Mouse (Mus musculus) cortical plate, adult 2 months (tissue): Measurements from ENCODE around the gene Idnk. TPM values are rescaled to one million over a fixed set of nuclear protein-coding genes. Genes with fewer than 3 reads are reported as not detected.
A peak's percentile ranks its signal among the peaks of the same experiment; 100 is the strongest.
"Not testable (repeated sequence)": the region's sequence is repeated elsewhere in the genome, so short reads cannot be mapped to it uniquely, and the experiment has no call there.

Experiments used
- H3K27ac ChIP-seq: fragments of 200-500 bp; 2 replicates; pipeline ENCODE4 v1.5.1; 2012; ENCODE audit warnings: low read length, control low read depth, inconsistent platforms; ENCODE audit not compliant: insufficient read depth
- H3K4me1 ChIP-seq: fragments of 200-500 bp; 2 replicates; pipeline ENCODE4 v1.6.1; 2011; ENCODE audit warnings: low read length; ENCODE audit not compliant: control insufficient read depth, insufficient read depth
- H3K4me3 ChIP-seq: fragments of 200-500 bp; 2 replicates; pipeline ENCODE4 v1.5.1; 2011; ENCODE audit warnings: mild to moderate bottlenecking, low read length, control low read depth; ENCODE audit not compliant: insufficient read depth
- CTCF ChIP-seq: fragments of 200-500 bp; IDR thresholded peaks from 2 replicates; pipeline ENCODE4 v1.5.1; 2011; ENCODE audit warnings: mild to moderate bottlenecking, control low read depth, low read length; ENCODE audit not compliant: insufficient read depth; ENCODE audit errors: extremely low read depth
- POLR2A ChIP-seq: fragments of 200-500 bp; IDR thresholded peaks from 2 replicates; pipeline ENCODE4 v1.6.1; 2011; ENCODE audit warnings: mild to moderate bottlenecking, low read length, control low read depth; ENCODE audit not compliant: insufficient read depth; ENCODE audit errors: extremely low read depth
- polyA plus RNA-seq: library from polyadenylated mRNA; depleted of rRNA; stranded (reverse); fragments of >200 nt; gene quantifications from 2 replicates; pipeline ENCODE4 v1.2.3, GENCODE M21; 2012

Gene Idnk
- polyA plus RNA-seq, 1 experiment: 24.1 TPM

DNA sequence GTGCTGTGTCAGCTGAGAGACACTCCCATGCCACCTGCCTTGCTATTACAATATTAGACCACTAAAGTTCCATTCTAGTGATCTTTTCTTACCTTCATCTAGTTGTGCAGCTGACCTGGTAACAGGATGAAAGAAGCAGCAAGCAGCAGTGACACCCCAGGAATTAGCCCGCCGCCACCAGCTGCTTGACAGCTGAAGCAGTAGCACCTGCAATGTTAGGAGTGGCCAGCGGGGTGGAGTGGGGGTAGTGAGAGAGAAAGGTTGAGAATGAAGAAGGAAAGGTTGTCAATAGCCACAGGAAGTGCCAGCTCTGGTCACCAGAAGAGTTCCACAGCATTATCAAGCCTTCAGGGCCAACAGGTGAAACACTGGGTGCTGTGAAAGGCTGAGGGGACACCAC lies 25.8 kb upstream of the Idnk start:
- no peak overlapping the region for H3K4me3 ChIP-seq
- TF ChIP-seq POLR2A (no peak), CTCF (no peak)
- no peak overlapping the region for H3K27ac ChIP-seq
- H3K4me1 ChIP-seq: no peaks in the 10 kb centered on the region

DNA sequence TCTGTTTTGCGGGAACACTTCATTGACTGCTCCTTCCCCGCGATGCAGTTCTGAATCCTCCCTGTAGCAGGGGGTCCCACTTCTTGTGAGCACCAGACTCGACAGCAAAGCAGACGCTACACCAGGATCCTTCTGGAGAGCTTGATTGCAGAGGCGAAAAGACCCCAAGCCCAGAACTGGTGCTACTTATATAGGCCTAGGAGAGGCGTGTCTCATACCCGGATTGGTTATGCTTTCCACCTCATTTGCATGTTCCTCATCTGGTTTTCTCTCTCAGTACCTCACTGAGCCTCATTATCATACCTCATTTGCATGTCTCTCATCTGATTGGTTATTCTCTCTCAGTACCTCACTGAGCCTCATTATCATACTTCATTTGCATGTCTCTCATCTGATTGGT lies 10.8 kb upstream of the Idnk start:
- not testable (repeated sequence) for H3K27ac ChIP-seq, H3K4me3 ChIP-seq, H3K4me1 ChIP-seq

DNA sequence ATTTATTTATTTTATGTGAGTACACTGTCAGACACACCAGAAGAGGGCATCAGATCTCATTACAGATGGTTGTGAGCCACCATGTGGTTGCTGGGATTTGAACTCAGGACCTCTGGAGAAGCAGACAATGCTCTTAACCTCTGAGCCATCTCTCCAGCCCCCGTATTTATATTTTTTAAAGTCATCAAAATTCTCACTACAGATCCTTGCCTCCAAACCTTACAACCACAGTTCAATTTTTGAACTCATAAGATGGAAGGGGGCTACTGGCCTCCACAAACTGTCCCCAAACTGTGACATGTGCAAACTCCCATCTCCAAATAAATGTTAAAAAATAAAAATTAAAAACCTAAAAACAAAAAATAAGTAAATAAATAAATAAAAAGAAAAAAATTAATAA lies 9.7 kb upstream of the Idnk start:
- no peak for TF ChIP-seq POLR2A
- TF ChIP-seq CTCF: no peak
- no peak overlapping the region for H3K27ac ChIP-seq
- no peaks in the 10 kb centered on the region for H3K4me1 ChIP-seq
- no peak overlapping the region for H3K4me3 ChIP-seq

DNA sequence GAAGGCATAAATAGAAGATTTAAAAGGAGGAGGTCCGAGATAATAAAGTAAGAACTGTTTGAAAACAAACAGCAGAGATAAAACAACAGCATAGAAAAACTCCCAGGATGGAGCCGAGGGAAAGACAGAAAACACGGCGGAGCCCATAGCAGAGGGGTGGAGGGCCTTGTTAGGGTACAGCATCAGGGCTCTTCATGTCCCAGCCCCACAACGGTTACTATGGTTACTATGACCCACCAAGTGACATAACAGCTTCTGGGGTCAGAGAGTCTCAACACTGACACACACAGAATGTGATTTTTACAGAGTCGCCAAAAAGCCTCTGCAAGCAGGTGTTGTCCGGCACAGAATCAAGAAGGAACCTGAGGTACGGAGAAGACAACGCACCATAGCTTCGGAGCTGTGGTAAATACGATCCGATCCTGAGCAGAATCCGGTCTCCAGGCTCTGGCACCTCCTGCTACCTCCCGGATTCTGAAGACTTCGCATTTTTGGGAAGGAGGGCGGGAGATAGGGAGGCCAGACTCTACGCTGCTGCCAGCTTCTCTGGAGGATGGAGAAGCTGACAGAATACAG lies 9.1 kb upstream of the Idnk start:
- TF ChIP-seq POLR2A (no peak), CTCF (no peak)
- Histone ChIP-seq H3K4me1 (no peaks in the 10 kb centered on the region), H3K27ac (no peak overlapping the region), H3K4me3 (peak overlapping the region; percentile 21)

DNA sequence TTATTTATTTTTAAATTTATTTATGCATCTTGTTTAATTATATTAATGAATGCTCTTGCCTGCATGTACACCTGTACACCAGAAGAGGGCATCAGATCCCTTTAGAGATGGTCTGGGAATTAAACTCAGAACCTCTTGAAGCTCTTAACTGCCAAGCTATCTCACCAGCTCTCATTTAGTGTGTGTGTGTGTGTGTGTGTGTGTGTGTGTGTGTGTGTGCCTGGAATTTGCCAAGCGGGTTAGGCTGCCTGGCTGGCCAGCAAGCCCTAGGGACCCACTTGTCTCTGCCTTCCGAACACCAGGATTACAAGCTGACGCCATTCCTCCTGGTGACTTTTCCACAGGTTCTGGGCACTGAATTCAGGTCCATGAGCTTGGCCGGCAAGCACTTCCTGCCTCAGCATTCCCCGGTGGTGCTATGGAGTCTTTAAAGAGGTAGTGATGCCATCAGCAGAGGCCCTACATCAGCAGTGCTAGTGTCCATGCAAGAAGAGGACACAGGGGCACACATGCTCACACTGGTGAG lies 8.4 kb upstream of the Idnk start:
- TF ChIP-seq CTCF: peak; percentile 38; the same call in 1 of the 2 replicates
- TF ChIP-seq POLR2A: no peak
- no peak overlapping the region for H3K27ac ChIP-seq
- H3K4me1 ChIP-seq: no peaks in the 10 kb centered on the region
- H3K4me3 ChIP-seq: no peak overlapping the region; the same call in 1 of the 2 replicates

DNA sequence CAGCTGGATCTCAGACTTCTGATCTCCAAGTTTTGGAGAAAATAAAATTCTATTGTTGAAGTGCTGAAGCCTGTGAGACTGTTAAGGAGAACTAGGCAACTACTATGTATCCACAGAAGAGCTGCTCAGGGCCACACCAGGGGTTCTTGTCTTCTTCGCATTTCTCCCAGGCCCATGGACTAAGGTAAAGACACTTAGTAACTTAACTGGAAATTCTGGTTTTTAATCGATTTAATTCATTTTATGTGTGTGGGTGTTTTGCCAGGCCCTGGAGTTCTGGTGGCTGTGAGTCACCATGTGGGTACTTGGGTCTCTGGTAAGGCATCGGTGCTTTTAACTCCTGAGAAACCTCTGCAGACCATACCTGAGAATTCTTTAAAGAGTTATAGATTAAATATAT lies 7.8 kb upstream of the Idnk start:
- Histone ChIP-seq H3K4me1 (no peaks in the 10 kb centered on the region), H3K27ac (no peak overlapping the region), H3K4me3 (no peak overlapping the region)
- no peak for TF ChIP-seq CTCF
- no peak for TF ChIP-seq POLR2A

DNA sequence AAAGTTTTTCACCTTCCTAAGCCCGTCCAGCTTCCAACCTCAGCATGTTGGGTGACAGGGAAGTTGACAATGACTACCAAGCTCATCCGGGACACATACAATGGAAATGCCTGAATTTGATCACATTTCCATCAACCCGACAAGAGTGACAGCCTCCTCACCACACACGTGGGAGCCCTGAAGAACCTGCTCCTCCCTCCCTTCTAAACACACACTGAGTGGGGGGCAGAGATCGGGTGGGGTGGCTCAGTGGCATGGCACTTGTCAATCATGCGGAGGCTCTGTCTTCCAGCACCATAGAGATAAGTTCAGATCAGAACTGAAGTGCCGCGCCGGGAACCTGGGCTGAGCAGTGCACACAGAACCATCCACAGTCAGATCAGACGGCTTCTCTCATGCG lies 7.0 kb upstream of the Idnk start:
- TF ChIP-seq POLR2A (no peak), CTCF (no peak)
- no peak overlapping the region for H3K27ac ChIP-seq
- H3K4me3 ChIP-seq: no peak overlapping the region
- H3K4me1 ChIP-seq: no peaks in the 10 kb centered on the region

DNA sequence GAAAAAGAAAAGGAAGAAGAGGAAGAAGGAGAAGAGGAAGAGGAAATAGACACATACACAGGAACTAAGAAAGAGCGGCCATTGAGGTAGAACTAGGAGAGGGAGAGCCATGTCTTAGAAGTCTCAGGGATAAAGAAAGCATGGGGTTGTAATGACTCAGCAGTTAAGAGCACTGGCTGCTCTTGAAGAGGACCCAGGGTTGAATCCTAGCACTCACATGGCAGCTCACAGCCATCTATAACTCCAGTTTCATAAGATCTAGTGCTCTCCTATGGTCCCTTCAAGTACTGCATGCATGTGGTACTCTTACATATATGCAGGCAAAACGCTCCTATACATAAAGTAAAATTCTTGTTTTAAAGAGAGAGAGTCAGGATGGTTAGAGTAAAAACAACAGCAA lies 1.4 kb upstream of the Idnk start:
- Histone ChIP-seq H3K27ac (no peak overlapping the region), H3K4me1 (peaks cover 2% of the 10 kb centered on the region; the same call in 1 of the 2 replicates), H3K4me3 (no peak overlapping the region)
- TF ChIP-seq POLR2A (no peak), CTCF (no peak)

DNA sequence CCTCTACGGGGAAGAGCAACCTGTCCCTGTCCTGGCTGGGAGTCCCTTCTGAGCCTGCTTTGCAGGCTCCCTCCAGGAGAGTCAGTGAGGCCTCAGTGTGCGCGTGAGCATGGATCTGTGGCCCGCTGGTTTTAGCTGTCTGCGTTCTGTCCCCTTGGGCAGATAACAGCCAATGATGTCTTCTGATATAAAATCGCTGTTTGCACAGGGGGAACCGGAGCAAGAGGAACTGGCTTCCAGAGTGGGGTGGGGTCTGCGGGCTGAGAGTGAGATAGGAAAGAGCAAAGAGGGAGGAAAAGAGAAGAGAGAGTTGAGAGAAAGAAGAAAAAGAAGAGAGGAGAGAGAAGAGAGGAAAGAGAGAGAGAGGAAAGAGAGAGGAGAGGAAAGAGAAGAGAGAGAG lies 413 bp upstream of the Idnk start:
- no peak overlapping the region for H3K27ac ChIP-seq
- H3K4me1 ChIP-seq: peaks cover 2% of the 10 kb centered on the region; the same call in 1 of the 2 replicates
- peak overlapping the region; percentile 46 for H3K4me3 ChIP-seq
- TF ChIP-seq POLR2A (no peak), CTCF (no peak)

DNA sequence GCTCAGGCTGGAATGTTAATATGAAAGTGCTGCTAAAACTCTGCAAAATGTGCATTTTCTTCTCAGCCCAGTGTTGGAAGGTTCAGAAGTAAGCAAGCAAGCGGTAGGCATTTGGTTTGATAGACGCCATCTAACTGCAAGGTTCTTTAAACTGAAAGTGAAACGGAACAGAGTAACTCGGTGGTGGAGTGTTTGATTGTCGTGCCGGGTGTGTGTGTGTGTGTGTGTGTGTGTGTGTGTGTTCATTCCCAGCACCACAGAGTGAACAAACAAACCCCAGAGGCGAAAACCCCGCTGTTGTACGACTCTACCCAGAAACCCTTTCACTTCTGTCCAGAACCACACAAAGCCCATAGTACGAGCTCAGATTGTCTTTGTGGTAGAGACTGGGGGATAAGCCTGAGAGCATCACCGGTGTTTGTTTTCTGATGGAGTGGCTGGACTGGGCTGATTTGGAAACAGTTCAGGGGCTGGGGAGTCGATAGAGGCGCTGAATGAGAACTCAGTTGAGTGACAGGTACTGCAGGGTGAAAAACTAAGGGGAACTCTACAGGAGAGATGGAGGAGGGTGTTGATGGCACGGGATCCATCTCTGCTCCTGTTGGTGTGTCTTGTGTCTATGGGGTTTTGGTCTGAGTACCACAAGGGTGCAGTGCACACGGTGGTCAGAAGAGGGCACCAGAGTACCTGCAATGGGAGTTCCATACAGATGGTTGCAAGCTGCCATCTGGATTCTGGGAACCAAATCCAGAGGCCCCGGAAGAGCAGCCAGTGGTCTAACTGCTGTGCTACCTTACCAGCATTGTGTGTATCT lies 857 bp downstream of the Idnk start:
- H3K4me3 ChIP-seq: peak overlapping the region; percentile 46
- no peak overlapping the region for H3K27ac ChIP-seq
- TF ChIP-seq POLR2A: no peak
- TF ChIP-seq CTCF: peak; percentile 98
- H3K4me1 ChIP-seq: peaks cover 2% of the 10 kb centered on the region; the same call in 1 of the 2 replicates
